Mouse (Mus musculus) midbrain, embryonic 11.5 days (tissue): ENCODE results near the gene Pfdn6. TPM values are rescaled to one million over a fixed set of nuclear protein-coding genes. Genes with fewer than 3 reads are reported as not detected.
A peak's percentile ranks its signal among the peaks of the same experiment; 100 is the strongest.
"Not testable (repeated sequence)": the region's sequence is repeated elsewhere in the genome, so short reads cannot be mapped to it uniquely, and the experiment has no call there.

Experiments used
- ATAC-seq: fragments of 200-750 bp; cut with Nextera tagmentation; 2 replicates; pipeline ENCODE4 v1.8.0; 2017; ENCODE audit warnings: moderate TSS enrichment, moderate library complexity; ENCODE audit not compliant: low FRiP score
- DNase-seq: peaks from one replicate; pipeline ENCODE4 v3.0.0; 2015; ENCODE audit warnings: low spot score; ENCODE audit errors: missing footprints
- H3K27ac ChIP-seq: fragments of 300-500 bp; sonication (generic); 2 replicates; pipeline ENCODE4 v1.5.1; 2014; ENCODE audit warnings: low read depth, low read length
- H3K27me3 ChIP-seq: fragments of 300-500 bp; sonication (generic); 2 replicates; pipeline ENCODE4 v1.6.1; 2014; ENCODE audit warnings: mild to moderate bottlenecking, low read length, moderate library complexity, mixed read lengths; ENCODE audit not compliant: control insufficient read depth, insufficient read depth
- H3K36me3 ChIP-seq: fragments of 300-500 bp; sonication (generic); 2 replicates; pipeline ENCODE4 v1.6.1; 2014; ENCODE audit warnings: mild to moderate bottlenecking, low read length, moderate library complexity, mixed read lengths; ENCODE audit not compliant: control insufficient read depth, insufficient read depth
- H3K4me1 ChIP-seq: fragments of 300-500 bp; sonication (generic); 2 replicates; pipeline ENCODE4 v1.6.1; 2014; ENCODE audit warnings: low read length; ENCODE audit not compliant: control insufficient read depth, insufficient read depth
- H3K4me2 ChIP-seq: fragments of 300-500 bp; sonication (generic); 2 replicates; pipeline ENCODE4 v1.6.1; 2014; ENCODE audit warnings: mild to moderate bottlenecking, moderate library complexity
- H3K4me3 ChIP-seq: fragments of 300-500 bp; sonication (generic); 2 replicates; pipeline ENCODE4 v1.5.1; 2014; ENCODE audit warnings: low read depth, low read length
- H3K9ac ChIP-seq: fragments of 300-500 bp; sonication (generic); 2 replicates; pipeline ENCODE4 v1.6.1; 2014; ENCODE audit warnings: low read length
- H3K9me3 ChIP-seq: fragments of 300-500 bp; sonication (generic); 2 replicates; pipeline ENCODE4 v1.6.1; 2016; ENCODE audit warnings: low read length; ENCODE audit not compliant: control insufficient read depth
- WGBS: fragments of 180-500 bp; shearing (Covaris S2); extraction: QIAGEN DNeasy Blood & Tissue Kit; methylation state at CpG from one replicate; pipeline ENCODE4 v1.1.7; 2014; 5-methylcytosine and 5-hydroxymethylcytosine counted together
- polyA plus RNA-seq: library from polyadenylated mRNA; unstranded; fragments of >200 nt; fragmentation: Nextera tagmentation; extraction: Ambion mirVana; gene quantifications from 2 replicates; pipeline ENCODE4 v1.2.1, GENCODE M21; 2014

Gene Pfdn6
- polyA plus RNA-seq, 1 experiment from 2014 or later = 208 TPM

DNA sequence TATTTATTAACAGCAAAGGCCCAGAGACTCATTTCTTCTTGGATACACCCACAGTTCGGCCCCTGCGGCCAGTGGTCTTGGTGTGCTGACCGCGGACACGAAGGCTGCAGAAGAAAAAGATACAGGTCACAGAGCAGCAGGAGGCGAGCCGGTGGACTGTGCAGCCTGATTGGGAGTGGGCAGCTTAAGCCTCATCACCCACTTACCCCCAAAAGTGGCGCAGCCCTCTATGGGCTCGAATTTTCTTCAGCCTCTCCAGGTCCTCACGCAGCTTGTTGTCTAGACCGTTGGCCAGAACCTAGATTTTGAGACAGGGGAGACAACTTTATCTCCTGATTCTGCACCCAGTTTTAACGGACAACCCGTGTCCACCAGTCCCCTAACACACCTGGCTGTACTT lies 11.9 kb upstream of the Pfdn6 start:
- WGBS = 76% methylated on average over 13 of the region's 13 CpGs
- peak; percentile 81 for DNase-seq
- not testable (repeated sequence) for ATAC-seq, H3K9ac ChIP-seq, H3K9me3 ChIP-seq, H3K27me3 ChIP-seq, H3K27ac ChIP-seq
- H3K4me1 ChIP-seq = peaks cover 44% of the 10 kb centered on the region
- peak overlapping the region; percentile 69 for H3K4me2 ChIP-seq
- H3K36me3 ChIP-seq = peaks cover 19% of the 10 kb centered on the region
- peak overlapping the region; percentile 37; the same call in 1 of the 2 replicates for H3K4me3 ChIP-seq

DNA sequence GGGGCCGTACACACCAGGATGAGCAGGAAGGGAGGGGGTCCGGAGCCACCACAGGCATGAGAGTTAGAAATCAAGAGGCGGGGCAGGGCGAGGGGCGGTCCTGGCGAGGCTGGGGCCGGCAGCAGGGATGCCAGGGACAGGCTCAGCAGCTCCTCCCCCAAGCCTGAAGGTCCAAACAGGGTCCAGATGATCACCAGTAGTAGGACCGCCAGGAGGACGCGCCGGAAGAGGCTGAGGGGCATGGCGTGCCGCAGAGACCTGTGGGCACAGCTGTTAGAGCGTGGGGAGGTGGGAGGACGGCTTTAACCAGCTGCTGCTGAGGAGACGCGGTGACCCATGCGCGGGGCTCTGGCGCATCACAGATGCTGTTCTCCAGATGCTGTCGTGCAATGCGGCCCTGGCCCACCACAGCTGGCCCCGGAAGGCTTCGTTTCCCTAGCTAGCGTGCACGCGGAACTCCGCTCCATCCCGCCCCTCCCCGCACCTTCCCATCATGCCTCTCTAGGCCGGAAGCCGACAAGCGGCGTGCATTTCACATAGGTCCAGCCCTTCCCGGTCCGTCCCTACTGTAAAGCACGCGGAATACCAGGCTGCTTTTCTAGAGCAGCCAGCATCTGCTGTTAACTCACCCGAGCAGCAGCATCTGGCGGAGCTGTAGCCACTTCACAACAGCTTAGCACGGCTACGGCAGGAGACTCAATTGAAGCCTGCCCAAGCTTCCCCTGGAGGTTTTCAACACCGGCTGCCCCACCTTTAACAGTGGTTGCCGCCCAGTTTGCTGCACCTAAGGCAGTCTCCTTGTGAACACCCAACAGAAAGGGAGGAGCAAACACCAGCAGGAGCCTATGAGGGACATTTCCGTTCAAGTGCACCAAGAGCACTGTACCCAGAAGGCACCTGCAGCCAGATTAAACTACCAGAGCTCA lies 11.1 kb upstream of the Pfdn6 start, which contains the start of gene B3galt4:
B3galt4 (minus strand) TSS at position 468 of the 926 bp plus-strand sequence.
- Histone ChIP-seq H3K4me1 (peaks cover 38% of the 10 kb centered on the region), H3K4me2 (peak within 1 kb of the TSS; percentile 69), H3K9ac (peak within 1 kb of the TSS; percentile 68), H3K27ac (peak within 1 kb of the TSS; percentile 81), H3K9me3 (no peaks in the 10 kb centered on the region), H3K27me3 (no peaks in the 10 kb centered on the region), H3K36me3 (peaks cover 19% of the 10 kb centered on the region), H3K4me3 (peak within 1 kb of the TSS; percentile 37)
- peak; percentile 63 for ATAC-seq
- WGBS = under 1% methylated on average over 45 of the region's 45 CpGs
- DNase-seq = peak; percentile 98

DNA sequence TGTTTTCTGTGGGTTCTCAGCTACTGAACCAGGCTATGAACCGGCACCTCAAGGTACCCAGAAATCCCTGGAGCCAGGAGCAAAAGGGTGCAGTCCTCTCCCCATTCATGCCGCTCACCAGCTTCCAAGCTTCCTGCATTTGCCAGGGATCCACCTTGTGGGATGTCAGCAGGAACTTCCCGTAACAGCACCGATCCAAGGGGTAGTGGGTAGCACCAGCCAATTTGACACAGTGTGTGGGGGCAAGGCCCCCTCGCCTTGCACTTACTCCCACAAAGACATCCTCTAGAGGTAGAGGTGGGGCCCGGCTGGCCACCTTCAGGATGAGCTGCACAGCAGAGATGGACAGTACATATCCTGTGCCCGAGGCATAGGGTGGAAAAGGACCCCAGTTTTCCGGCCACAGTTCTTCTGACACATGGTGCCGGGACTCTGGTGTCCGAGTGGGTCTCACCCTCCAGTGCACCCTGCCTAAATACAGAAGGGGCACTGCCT lies 10.0 kb upstream of the Pfdn6 start:
- no peak overlapping the region for H3K27ac ChIP-seq
- H3K36me3 ChIP-seq = peaks cover 19% of the 10 kb centered on the region
- DNase-seq (no peak), ATAC-seq (no peak)
- peak overlapping the region; percentile 37; the same call in 1 of the 2 replicates for H3K4me3 ChIP-seq
- no peaks in the 10 kb centered on the region for H3K9me3 ChIP-seq
- H3K27me3 ChIP-seq = no peaks in the 10 kb centered on the region
- peak overlapping the region; percentile 69; the same call in 1 of the 2 replicates for H3K4me2 ChIP-seq
- H3K9ac ChIP-seq = peak overlapping the region; percentile 68; the same call in 1 of the 2 replicates
- 76% methylated on average over 10 of the region's 10 CpGs for WGBS
- peaks cover 37% of the 10 kb centered on the region for H3K4me1 ChIP-seq

DNA sequence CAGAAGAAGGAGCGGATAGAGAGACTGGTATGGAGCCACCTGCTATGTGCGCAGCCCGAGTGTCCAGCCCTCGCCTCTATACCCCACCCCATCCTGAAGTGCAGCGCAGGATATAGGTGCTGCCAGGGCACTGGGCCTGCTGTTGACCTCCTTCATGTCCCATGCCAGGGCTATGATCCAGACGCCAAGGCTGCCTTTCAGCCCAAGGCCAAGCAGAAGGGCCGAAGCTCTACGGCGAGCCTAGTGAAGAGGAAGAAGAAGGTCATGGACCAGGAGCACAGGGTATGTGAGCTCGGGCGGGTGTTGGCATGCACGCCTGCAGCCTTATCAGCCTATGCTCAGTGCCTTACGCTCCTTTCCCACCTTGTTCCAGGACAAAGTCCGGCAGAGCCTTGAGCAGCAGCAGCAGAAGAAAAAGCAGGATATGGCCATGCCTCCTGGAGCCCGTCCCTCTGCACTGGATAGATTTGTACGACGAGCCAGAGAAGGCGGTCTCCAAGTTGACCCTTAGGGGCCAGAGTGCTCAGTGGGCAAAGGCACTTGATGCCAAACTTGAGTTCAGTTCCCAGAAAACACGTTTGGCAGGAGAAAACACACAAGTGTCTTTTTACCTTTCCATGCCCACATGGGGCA lies 8.9 kb upstream of the Pfdn6 start:
- H3K9me3 ChIP-seq = no peaks in the 10 kb centered on the region
- no peak overlapping the region for H3K4me3 ChIP-seq
- no peak overlapping the region for H3K4me2 ChIP-seq
- H3K27ac ChIP-seq = no peak overlapping the region
- H3K4me1 ChIP-seq = peaks cover 29% of the 10 kb centered on the region
- no peak for ATAC-seq
- H3K36me3 ChIP-seq = peaks cover 19% of the 10 kb centered on the region
- no peaks in the 10 kb centered on the region for H3K27me3 ChIP-seq
- 92% methylated on average over 19 of the region's 19 CpGs for WGBS
- no peak overlapping the region for H3K9ac ChIP-seq
- no peak for DNase-seq

DNA sequence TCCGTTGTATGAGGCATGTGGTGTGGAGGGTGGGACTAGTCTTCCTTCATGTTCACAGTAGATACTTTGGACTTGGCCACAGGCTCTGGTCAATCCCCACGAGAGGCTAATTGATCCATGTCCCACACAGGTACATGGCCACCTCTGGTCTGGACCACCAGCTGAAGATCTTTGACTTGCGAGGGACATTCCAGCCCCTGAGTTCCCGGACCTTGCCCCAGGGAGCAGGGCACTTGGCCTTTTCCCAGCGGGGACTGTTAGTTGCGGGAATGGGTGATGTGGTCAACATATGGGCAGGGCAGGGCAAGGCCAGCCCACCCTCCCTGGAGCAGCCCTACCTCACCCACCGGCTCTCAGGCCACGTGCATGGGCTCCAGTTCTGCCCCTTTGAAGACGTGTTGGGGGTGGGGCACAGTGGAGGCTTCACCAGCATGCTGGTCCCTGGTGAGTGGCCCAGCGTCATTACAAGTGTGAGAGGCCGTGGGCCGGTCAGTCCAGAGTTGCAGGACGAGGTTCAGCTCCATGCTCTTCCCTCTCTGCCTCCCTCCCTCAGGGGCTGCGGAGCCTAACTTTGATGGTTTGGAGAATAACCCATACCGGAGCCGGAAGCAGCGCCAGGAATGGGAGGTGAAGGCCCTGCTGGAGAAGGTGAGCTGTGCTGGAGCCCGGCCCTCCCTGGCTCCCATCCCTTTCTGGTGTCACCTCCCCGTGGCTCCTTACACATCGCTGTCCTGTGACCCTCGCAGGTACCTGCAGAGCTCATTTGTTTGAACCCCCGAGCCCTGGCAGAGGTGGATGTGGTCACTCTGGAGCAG lies 8.2 kb upstream of the Pfdn6 start:
- WGBS = 90% methylated on average over 22 of the region's 22 CpGs

DNA sequence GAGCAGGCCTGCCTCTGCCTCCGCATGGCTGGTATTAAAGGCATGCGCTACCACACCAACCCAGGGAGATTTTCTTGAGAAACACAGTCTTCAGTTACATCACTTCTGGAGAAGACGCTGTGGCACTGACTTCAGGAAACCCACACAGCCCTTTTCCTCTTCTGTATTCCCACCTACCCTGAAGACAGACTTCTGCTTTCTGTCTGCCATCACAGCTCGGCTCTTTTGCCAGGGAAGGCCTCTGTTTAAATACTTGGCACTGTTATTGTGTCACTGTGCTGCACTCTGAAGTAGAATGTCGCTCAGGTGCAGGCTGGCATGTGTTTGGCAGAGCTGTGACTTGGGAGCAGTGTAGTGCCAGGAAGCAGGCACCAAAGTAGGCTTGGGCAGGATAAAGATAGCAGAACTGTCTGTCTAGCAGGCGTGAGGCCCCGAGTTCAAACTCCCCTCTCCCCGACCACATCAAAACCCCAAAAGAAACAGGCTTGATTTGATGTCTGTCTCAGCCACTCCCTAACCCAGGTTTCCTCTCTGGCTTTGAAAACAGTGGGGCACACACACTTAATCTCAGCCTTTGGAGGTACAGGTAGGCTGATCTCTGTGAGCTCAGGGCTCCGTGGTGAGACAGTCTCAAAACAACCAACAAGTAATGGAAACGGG lies 7.4 kb upstream of the Pfdn6 start:
- no peak for ATAC-seq
- no peaks in the 10 kb centered on the region for H3K9me3 ChIP-seq
- H3K27ac ChIP-seq = no peak overlapping the region
- H3K4me1 ChIP-seq = peaks cover 17% of the 10 kb centered on the region
- no peak overlapping the region for H3K4me3 ChIP-seq
- no peak for DNase-seq
- no peak overlapping the region for H3K9ac ChIP-seq
- no peak overlapping the region for H3K4me2 ChIP-seq
- H3K27me3 ChIP-seq = no peaks in the 10 kb centered on the region
- WGBS = 94% methylated on average over 10 of the region's 10 CpGs
- H3K36me3 ChIP-seq = peaks cover 11% of the 10 kb centered on the region

More for the DNA sequence above, 8.2 kb upstream of the Pfdn6 start:
- no peak overlapping the region for H3K4me3 ChIP-seq
- peaks cover 24% of the 10 kb centered on the region for H3K4me1 ChIP-seq
- H3K9ac ChIP-seq = no peak overlapping the region
- no peaks in the 10 kb centered on the region for H3K27me3 ChIP-seq
- H3K36me3 ChIP-seq = peaks cover 17% of the 10 kb centered on the region
- no peak overlapping the region for H3K27ac ChIP-seq
- ATAC-seq (no peak), DNase-seq (no peak)
- no peak overlapping the region for H3K4me2 ChIP-seq
- H3K9me3 ChIP-seq = no peaks in the 10 kb centered on the region

DNA sequence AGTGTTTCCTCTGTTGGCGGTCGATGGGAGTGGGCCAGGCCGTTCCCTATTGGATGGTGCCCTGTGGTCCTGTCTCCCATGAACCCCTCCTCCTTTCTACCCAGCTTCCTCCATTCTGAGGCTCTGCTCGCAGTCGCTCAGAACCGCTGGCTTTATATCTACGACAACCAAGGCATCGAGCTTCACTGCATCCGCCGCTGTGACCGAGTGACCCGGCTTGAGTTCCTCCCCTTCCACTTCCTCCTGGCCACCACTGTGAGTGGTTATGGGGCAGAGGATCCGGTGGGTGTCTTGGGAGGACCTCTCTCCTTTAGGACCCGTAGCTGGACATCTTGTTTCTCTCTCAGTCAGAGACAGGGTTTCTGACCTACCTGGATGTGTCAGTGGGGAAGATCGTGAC lies 3.3 kb upstream of the Pfdn6 start:
- Histone ChIP-seq H3K4me2 (no peak overlapping the region), H3K9me3 (no peaks in the 10 kb centered on the region), H3K36me3 (0 out of 2 replicates have a peak, but pooled peaks cover 2% of the 10 kb centered on the region), H3K27ac (no peak overlapping the region), H3K9ac (no peak overlapping the region), H3K4me1 (peaks cover 17% of the 10 kb centered on the region), H3K4me3 (no peak overlapping the region), H3K27me3 (no peaks in the 10 kb centered on the region)
- DNase-seq (no peak), ATAC-seq (no peak)
- 93% methylated on average over 15 of the region's 15 CpGs for WGBS

DNA sequence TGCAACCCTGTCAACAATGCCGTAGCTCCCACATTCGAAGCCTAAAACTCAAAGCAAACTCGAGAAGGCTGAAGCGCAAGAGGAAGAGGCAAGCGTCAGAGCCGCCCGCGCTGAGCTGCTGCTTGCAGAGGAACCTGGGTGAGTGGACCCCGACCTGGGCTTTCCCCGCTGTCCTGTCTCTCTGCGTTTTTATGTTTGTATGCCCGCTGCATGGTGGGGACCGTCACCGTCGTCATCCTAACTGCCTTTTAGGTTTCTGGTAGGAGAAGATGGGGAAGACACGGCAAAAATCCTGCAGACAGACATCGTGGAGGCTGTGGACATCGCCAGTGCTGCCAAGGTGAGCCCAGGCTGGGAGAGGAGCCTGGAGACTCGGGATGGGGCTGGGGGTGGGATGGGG lies 1.2 kb upstream of the Pfdn6 start:
- H3K9me3 ChIP-seq = no peaks in the 10 kb centered on the region

More for the DNA sequence above, 1.2 kb upstream of the Pfdn6 start:
- Histone ChIP-seq H3K9ac (peak overlapping the region; percentile 69), H3K4me1 (peaks cover 17% of the 10 kb centered on the region), H3K4me2 (peak overlapping the region; percentile 93), H3K27me3 (no peaks in the 10 kb centered on the region), H3K4me3 (peak overlapping the region; percentile 73), H3K27ac (no peak overlapping the region), H3K36me3 (peaks cover 11% of the 10 kb centered on the region)
- ATAC-seq = no peak
- DNase-seq = no peak
- WGBS = 66% methylated on average over 19 of the region's 19 CpGs
